Mouse (Mus musculus) activated CD4-positive, CD25-positive, alpha-beta regulatory T cell, adult 4 months (primary cell): ENCODE measurements around the gene Mast4. TPM values are rescaled to one million over a fixed set of nuclear protein-coding genes. Genes with fewer than 3 reads are reported as not detected.
"Not testable (repeated sequence)": the region's sequence is repeated elsewhere in the genome, so short reads cannot be mapped to it uniquely, and the experiment has no call there.

Experiments used
- ATAC-seq: one replicate; pipeline ENCODE4 v1.8.0; 2017
- polyA plus RNA-seq, 2 experiments: library from polyadenylated mRNA; unstranded; fragments of 100-300 nt; shearing (Covaris generic); gene quantifications; one replicate each; pipeline ENCODE4 v1.2.1; 2017

Gene Mast4
- 10 to 100 TPM; 10.1 to 13.1 TPM for polyA plus RNA-seq

GRCm38 (mm10) chr13:103334392-103334686 lies at the start of gene Mast4:
TSS of gene Mast4 (minus strand) at chr13:103334497.
- ATAC-seq = no peak

GRCm38 (mm10) chr13:103374495-103374894 lies 40.2 kb upstream of the Mast4 start:
- ATAC-seq = no peak

- ATAC-seq = no peak
These were observed 34.9 kb upstream of the Mast4 start for GRCm38 (mm10) chr13:103369194-103369593.

DNA sequence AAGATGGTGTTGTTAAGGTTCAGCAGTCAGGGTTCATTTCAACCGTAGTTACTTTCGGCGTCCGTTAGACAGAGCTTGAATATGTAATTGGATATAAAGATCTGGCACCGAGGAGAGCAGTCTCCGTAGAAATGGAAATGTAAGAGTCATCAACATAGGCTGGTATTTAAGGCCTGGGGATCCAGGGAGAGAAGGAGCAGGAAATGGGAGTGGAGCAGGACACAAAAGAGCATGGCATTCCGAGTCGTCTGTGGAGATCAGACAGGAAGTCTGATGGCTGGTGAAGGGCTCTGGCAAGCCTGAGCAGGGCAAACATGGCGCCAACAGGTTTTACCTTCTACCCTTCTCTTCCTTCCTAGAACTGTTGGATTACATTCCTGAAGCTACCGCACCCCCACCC lies 28.9 kb upstream of the Mast4 start:
- ATAC-seq = no peak

- not testable (repeated sequence) for ATAC-seq
These were observed 23.1 kb upstream of the Mast4 start for GRCm38 (mm10) chr13:103357415-103357814.

DNA sequence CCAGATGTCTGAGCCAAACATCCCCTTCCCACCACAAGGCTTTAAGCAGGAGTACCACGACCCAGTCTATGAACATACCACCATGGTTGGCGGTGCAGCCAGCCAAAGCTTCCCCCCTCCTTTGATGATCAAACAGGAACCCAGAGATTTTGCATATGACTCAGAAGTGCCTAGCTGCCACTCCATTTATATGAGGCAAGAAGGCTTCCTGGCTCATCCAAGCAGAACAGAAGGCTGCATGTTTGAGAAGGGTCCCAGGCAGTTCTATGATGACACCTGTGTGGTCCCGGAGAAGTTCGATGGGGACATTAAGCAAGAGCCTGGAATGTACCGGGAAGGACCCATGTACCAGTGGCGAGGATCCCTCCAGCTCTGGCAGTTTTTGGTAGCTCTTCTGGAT lies 22.6 kb upstream of the Mast4 start:
- not testable (repeated sequence) for ATAC-seq

- no peak for ATAC-seq
These were observed 20.4 kb upstream of the Mast4 start for GRCm38 (mm10) chr13:103354737-103355136.

DNA sequence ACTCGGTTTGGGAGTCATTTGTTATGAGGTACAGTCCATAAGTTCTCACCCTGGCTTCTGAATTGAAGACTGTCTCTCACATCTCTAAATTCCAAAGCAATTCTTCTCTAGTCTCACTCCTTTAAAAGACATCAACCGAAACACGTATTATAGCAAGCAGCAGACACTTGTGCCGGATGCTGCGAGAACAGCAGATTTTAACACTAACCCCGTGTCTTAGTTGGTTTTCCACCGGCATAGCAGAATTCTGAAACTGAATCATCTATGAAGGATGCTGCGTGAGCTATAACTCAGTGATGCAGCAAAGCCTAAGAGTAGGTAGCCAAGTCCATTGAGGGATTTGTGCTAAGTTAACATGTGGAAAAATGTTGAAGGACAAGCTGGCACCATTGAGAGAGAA lies 10.5 kb upstream of the Mast4 start:
- ATAC-seq = no peak

DNA sequence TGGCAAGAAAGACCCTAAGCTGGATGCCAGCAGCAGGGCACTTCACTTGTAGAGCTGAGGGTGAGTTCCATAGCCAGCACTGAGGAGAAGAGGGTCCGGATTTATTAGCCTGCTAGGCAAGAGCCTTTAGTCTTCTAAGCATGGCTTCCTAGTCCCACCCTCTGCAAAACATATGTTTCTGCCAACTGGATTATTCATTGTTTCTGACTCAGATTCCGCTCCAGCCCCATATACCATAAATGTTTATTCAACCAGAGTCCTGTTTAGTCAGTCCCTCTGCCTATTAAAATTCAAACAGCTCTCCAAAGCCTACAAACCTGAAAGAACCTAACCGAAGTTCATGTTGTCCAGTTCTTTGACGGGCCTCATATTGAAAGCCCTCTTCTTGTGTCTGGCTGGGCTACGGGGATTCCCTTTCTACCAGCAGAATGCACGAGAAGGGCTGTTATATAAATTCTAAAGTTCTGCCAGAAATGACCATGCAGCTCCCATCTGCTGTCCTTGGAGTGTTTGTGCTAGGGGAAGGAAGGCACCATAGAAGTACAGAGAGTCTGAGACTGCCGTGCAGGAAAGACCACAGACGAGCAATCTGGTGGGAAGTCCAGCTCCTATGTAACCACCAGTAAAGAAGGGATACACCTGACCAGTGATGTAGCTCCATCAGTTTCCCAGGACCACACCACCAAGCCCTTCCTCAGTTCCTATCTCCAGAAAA lies 9.9 kb upstream of the Mast4 start:
- ATAC-seq = no peak

- no peak for ATAC-seq
These were observed 6.7 kb upstream of the Mast4 start for GRCm38 (mm10) chr13:103341031-103341430.

GRCm38 (mm10) chr13:103338616-103339015 lies 4.3 kb upstream of the Mast4 start:
- ATAC-seq = no peak

DNA sequence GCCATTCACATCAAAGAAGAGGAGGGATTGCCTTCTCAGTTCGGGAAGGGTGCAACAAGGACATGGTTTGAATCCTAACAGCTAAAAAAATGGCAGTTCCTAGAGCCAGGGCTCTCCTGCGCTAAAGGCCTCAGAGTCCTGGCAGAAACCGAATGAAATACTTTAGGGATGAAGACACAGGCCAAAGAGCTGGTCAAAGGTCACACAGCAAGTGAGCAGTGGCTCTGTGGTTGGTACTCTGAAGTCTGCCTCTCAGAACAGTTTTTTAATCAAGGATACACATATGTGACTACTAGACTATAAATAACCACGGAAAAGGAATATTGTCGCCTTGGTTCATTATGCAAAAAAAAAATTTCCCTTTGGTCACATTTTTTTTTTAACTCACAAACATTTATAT lies 1.9 kb upstream of the Mast4 start:
- ATAC-seq = no peak

DNA sequence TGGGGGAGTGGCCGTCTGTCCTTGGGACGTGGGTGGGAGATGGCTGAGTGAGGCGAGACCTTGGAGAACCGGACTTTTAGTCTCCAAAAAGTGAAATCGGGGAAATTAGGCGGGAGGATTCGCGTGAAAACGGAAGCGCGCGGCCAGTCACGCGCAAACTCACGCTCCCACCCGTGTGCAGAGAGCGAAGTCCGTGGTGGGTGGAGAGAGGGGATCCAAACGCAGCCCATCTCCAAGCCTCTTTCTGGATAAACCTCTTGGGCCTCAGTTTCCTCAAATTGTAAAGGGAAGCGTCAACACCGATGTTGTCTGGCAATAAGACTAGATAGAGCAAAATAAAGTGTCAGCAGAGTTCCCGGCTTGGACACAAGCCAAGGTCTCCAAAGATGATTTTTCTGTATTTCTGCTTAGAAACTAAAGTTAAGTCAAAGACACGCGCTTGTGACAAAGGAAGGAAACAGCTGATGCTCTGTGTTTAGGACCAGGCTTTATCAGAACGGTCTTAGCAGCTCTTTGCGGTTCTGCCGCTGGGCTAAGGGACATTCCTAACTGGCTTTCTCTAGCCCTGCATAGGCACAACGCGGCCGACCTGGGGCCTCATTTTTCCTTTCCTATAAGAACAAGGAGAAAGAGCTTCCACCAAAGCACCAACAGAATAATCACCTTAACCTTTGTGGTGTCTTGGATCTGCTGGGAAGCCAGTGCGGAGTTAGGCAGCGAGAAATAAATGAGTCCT lies 594 bp upstream of the Mast4 start:
- ATAC-seq = no peak

DNA sequence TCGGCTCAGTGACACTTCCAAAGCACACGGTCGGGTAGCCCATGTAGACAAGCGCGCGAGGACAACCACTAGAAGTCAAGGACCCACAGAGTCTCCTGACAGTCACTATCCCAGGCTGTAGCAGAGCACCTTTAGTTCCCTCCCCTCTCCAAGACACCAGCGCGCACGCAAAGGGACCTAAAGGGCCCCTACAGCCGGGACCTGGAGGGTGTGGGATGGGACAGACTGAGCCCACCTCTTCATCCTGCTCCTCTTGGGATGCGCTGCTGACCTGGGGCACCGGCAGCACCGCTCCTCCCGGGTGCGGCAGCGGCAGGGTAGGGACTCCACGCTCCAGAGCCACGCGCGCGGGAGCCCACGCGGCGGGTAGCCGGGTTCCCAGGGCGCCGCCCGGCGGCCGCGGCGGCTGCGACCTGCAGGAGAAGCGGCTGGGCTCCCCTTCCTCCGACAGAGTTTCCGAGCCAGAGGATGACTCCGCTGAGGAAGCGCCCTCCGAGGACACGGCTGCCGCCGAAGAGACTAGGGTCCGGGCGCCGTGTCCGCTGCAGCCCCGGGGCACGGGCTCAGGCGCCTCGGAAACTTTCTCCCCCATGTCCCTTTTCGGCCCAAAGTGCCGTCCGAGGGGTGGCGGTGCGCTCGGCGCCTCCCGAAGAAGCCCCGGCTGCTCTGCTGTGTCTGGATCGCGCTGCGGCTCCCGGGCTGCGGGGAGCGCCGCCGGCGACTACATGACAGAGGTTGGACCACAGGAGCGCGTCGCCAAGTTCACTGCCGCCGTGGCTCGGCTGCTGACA lies 501 bp downstream of the Mast4 start:
- no peak for ATAC-seq

GRCm38 (mm10) chr13:103333153-103333552 lies 1.1 kb downstream of the Mast4 start:
- ATAC-seq = no peak

DNA sequence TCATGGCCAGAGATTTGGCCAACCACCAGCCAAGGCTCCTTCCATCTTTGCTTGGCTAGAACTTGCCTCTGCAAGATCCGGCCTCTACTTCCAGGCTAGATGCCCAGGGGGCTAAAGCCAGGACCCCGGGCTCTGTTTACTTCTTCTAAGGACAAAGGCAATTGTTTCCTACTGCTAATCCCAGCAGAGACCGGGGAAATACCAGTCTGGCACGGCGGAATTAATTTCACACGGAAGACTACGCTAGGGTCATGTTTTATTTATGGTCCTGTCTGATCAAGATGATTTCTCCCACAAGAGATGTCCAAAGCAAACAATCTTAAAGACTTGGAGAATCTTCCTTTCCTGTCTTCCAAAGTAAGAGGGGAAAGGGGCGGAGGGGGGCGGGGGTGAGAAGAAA lies 1.6 kb downstream of the Mast4 start:
- ATAC-seq = no peak

GRCm38 (mm10) chr13:103331096-103331495 lies 3.2 kb downstream of the Mast4 start:
- no peak for ATAC-seq

- ATAC-seq = no peak
These were observed 6.0 kb downstream of the Mast4 start for GRCm38 (mm10) chr13:103328299-103328698.

GRCm38 (mm10) chr13:103327843-103328242 lies 6.5 kb downstream of the Mast4 start:
- no peak for ATAC-seq

- no peak for ATAC-seq
These were observed 8.1 kb downstream of the Mast4 start for GRCm38 (mm10) chr13:103326186-103326585.

DNA sequence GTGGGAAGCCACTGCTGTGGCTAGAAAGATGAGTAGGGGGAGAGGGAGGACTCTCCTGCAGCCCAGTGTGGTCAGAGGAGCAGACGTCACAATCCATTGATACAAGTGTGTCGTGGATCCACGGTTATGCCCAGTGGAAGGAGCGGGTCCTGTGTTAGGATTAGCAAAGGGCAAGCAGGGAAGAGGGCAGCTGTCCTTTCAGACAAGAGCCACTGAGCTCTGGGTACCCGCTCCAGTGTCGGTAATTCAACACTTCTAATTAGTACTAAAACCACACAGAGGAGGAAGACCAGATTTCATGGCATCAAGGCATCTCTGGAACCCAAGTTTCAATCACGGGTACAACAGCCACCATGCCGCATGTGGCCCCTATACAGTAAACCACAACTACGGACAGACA lies 14.4 kb downstream of the Mast4 start:
- ATAC-seq = no peak

GRCm38 (mm10) chr13:103319317-103319716 lies 15.0 kb downstream of the Mast4 start:
- no peak for ATAC-seq

DNA sequence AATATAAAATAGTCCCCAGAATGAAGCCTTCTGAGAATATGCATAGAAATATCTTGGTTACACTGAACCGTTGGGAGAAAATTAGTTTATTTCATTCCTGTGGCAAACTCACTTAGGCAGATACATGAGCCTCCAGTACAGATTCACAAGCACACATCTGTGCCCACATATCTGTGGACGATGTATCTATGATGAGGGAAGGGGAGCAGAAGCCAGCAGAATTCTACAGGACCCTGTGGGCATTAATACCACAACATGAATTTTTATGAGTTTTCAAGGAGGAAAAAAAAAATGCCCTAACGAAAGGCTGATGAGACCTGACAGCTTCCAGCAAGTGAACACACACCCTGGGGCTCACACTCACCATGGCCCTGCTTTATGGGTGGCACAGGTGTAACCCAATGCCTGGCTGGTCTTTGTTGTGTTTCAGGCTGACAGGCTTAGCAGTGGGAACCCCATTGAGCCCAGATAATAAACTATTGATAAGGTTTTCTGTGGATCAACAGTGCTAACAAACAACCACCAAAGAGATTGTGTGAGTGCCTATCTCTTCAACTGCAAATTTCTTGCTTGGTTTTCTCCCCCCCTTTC lies 17.4 kb downstream of the Mast4 start:
- ATAC-seq = no peak
